Mouse (Mus musculus) hematopoietic stem cell, adult 5-6 weeks (primary cell): ENCODE measurements around the gene Acox3. TPM values are rescaled to one million over a fixed set of nuclear protein-coding genes. Genes with fewer than 3 reads are reported as not detected.

ENCODE experiments used
- ATAC-seq, 2 experiments: fragments of 125-278 bp in 1 of 2; replicated peaks in 1 of 2; 2 replicates each; pipeline ENCODE4 v1.8.0; 2016 to 2017; ENCODE audit warnings: inconsistent platforms in 2 of 2, mild to moderate bottlenecking in 2 of 2, moderate number of reproducible peaks in 2 of 2, low read depth in 1 of 2, moderate TSS enrichment in 1 of 2; ENCODE audit not compliant: low FRiP score in 2 of 2, poor library complexity in 2 of 2, severe bottlenecking in 2 of 2, insufficient read depth in 1 of 2, low TSS enrichment in 1 of 2
- total RNA-seq: library from RNA; stranded (forward); fragments of 172-1452, 232-1000 nt; gene quantifications from 2 replicates; pipeline ENCODE4 v1.2.3, GENCODE M21; 2017

Acox3 gene
- total RNA-seq, 1 experiment from 2014 or later = 16.3 TPM

- no peak for ATAC-seq
Observed at GRCm38 (mm10) chr5:35630706-35631105, 47.9 kb downstream of the Acox3 start.

- peak in 1 of 2 experiments; percentile 25; a peak in 1 of 4 replicates for ATAC-seq
Observed at GRCm38 (mm10) chr5:35631224-35631623, 48.4 kb downstream of the Acox3 start.

- ATAC-seq = no peak
Observed at GRCm38 (mm10) chr5:35631755-35632154, 48.9 kb downstream of the Acox3 start.

GRCm38 (mm10) chr5:35632841-35633240 is 50.0 kb downstream of the Acox3 start:
- no peak for ATAC-seq

GRCm38 (mm10) chr5:35636016-35636415 is 53.2 kb downstream of the Acox3 start:
- no peak for ATAC-seq

GRCm38 (mm10) chr5:35641961-35642584 is 59.2 kb downstream of the Acox3 start:
- ATAC-seq = no peak

GRCm38 (mm10) chr5:35643401-35644048 is 60.7 kb downstream of the Acox3 start:
- no peak for ATAC-seq

GRCm38 (mm10) chr5:35644082-35644481 is 61.2 kb downstream of the Acox3 start:
- ATAC-seq = no peak

GRCm38 (mm10) chr5:35645938-35646493 is 63.2 kb downstream of the Acox3 start:
- no peak for ATAC-seq

- ATAC-seq = no peak
Observed at GRCm38 (mm10) chr5:35646927-35647326, 64.1 kb downstream of the Acox3 start.

GRCm38 (mm10) chr5:35647562-35647961 is 64.7 kb downstream of the Acox3 start:
- ATAC-seq = no peak; a peak in 1 of 4 replicates

GRCm38 (mm10) chr5:35648230-35648629 is 65.4 kb downstream of the Acox3 start:
- no peak for ATAC-seq

GRCm38 (mm10) chr5:35652319-35652718 is 69.5 kb downstream of the Acox3 start:
- ATAC-seq = no peak

GRCm38 (mm10) chr5:35652872-35653271 is 70.0 kb downstream of the Acox3 start:
- no peak for ATAC-seq

- no peak for ATAC-seq
Observed at GRCm38 (mm10) chr5:35653743-35654395, 71.0 kb downstream of the Acox3 start.

GRCm38 (mm10) chr5:35655753-35656485 is 73.1 kb downstream of the Acox3 start:
- ATAC-seq = no peak

GRCm38 (mm10) chr5:35659503-35659902 is 76.7 kb downstream of the Acox3 start:
- no peak for ATAC-seq

- ATAC-seq = no peak
Observed at GRCm38 (mm10) chr5:35661210-35661609, 78.4 kb downstream of the Acox3 start.
